Mouse (Mus musculus) midbrain, embryonic 13.5 days (tissue): ENCODE measurements around the gene Phldb2. TPM values are rescaled to one million over a fixed set of nuclear protein-coding genes. Genes with fewer than 3 reads are reported as not detected.
A peak's percentile ranks its signal among the peaks of the same experiment; 100 is the strongest.

Experiments
- ATAC-seq: fragments of 200-750 bp; cut with Nextera tagmentation; 2 replicates; pipeline ENCODE4 v1.8.0; 2017; ENCODE audit warnings: mild to moderate bottlenecking, moderate TSS enrichment, moderate library complexity
- H3K27ac ChIP-seq: fragments of 300-500 bp; sonication (generic); 2 replicates; pipeline ENCODE4 v1.5.1; 2015; ENCODE audit warnings: inconsistent platforms, mild to moderate bottlenecking, moderate library complexity
- H3K27me3 ChIP-seq: fragments of 300-500 bp; sonication (generic); 2 replicates; pipeline ENCODE4 v1.6.1; 2015; ENCODE audit warnings: mild to moderate bottlenecking, inconsistent platforms
- H3K36me3 ChIP-seq: fragments of 300-500 bp; sonication (generic); 2 replicates; pipeline ENCODE4 v1.6.1; 2015; ENCODE audit warnings: mild to moderate bottlenecking, inconsistent platforms
- H3K4me1 ChIP-seq: fragments of 300-500 bp; sonication (generic); replicated peaks from 2 replicates; pipeline ENCODE4 v1.6.1; 2015; ENCODE audit warnings: inconsistent platforms
- H3K4me2 ChIP-seq: fragments of 300-500 bp; sonication (generic); replicated peaks from 2 replicates; pipeline ENCODE4 v1.6.1; 2015; ENCODE audit warnings: moderate library complexity, mild to moderate bottlenecking, inconsistent platforms
- H3K4me3 ChIP-seq: fragments of 300-500 bp; sonication (generic); replicated peaks from 2 replicates; pipeline ENCODE4 v1.5.1; 2015; ENCODE audit warnings: mild to moderate bottlenecking, inconsistent platforms
- H3K9ac ChIP-seq: fragments of 300-500 bp; sonication (generic); replicated peaks from 2 replicates; pipeline ENCODE4 v1.6.1; 2015; ENCODE audit warnings: mild to moderate bottlenecking, inconsistent platforms
- H3K9me3 ChIP-seq: fragments of 300-500 bp; sonication (generic); 2 replicates; pipeline ENCODE4 v1.6.1; 2016; ENCODE audit warnings: mild to moderate bottlenecking, inconsistent platforms
- WGBS: fragments of 180-500 bp; shearing (Covaris S2); methylation state at CpG from one replicate; pipeline ENCODE4 v1.1.7; 2015; 5-methylcytosine and 5-hydroxymethylcytosine counted together
- polyA plus RNA-seq: library from polyadenylated mRNA; unstranded; fragments of >200 nt; fragmentation: Nextera tagmentation; extraction: Ambion mirVana; gene quantifications from 2 replicates; pipeline ENCODE4 v1.2.1, GENCODE M21; 2015

Phldb2 gene
- polyA plus RNA-seq, 1 experiment from 2014 or later, result 12.1 TPM

DNA sequence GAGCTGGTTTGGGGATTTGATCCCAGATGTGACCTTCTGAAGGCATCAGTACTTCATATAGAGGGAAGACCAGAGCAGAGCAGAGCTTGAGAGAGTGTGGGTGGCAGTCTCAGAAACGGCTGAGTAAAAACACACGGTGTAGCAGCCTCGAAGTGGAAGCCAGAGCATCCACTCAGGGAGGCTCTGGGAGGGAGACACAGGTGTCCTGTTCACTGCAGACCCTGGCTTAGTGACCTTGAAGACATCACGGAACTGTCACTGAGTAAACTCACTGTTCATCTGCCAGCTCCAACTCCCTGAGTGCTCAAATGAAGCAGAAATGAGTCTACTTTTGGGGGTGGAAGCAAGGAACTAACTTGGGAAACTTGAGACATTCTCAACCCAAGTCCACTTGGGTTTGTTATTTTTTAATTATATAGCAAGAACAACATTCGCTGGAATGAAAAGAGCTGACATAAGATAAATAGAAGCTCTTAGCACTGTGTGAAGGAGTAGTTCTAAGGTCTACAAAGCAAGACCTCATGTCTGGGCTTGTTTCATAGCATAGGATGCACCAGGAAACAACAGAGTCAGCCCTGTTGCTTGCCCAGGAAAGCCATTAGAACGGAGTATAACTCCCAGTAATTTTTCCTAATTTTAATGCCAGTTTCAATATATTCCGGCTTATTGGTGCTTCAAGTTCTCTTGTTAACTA is 187.4 kb downstream of the Phldb2 start:
- no peak overlapping the region for H3K4me3 ChIP-seq
- no peaks in the 10 kb centered on the region for H3K27me3 ChIP-seq
- H3K36me3 ChIP-seq, result peaks cover 6% of the 10 kb centered on the region
- peaks cover 10% of the 10 kb centered on the region for H3K4me1 ChIP-seq
- H3K9ac ChIP-seq, result no peak overlapping the region
- ATAC-seq, result no peak
- 95% methylated on average over 7 of the region's 7 CpGs for WGBS
- H3K4me2 ChIP-seq, result no peak overlapping the region
- H3K9me3 ChIP-seq, result no peaks in the 10 kb centered on the region
- H3K27ac ChIP-seq, result no peak overlapping the region

DNA sequence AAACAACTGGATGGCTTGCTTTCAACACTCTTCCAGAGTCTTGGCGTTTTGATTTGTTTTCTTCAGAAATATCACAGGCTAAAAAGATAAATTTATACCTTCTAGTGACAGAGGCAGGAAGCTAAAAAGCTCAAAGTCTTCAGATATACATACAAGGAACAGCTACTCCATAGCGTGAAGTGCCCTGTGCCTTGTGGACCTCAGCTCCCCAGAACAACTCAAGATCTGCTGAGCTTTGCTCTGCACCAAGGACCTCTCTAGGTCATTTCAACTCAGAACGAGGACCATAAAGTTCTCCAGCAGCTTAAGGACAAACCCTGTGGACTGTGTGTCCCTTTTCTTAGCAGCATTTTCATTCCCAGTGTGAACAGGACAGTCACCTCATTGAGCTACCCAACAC is 188.3 kb downstream of the Phldb2 start:
- no peaks in the 10 kb centered on the region for H3K27me3 ChIP-seq
- peaks cover 10% of the 10 kb centered on the region for H3K4me1 ChIP-seq
- H3K9ac ChIP-seq, result no peak overlapping the region
- no peaks in the 10 kb centered on the region for H3K36me3 ChIP-seq
- no peak for ATAC-seq
- H3K4me3 ChIP-seq, result no peak overlapping the region
- no peaks in the 10 kb centered on the region for H3K9me3 ChIP-seq
- H3K27ac ChIP-seq, result no peak overlapping the region
- WGBS, result 90% methylated on average over 3 of the region's 3 CpGs
- no peak overlapping the region for H3K4me2 ChIP-seq

DNA sequence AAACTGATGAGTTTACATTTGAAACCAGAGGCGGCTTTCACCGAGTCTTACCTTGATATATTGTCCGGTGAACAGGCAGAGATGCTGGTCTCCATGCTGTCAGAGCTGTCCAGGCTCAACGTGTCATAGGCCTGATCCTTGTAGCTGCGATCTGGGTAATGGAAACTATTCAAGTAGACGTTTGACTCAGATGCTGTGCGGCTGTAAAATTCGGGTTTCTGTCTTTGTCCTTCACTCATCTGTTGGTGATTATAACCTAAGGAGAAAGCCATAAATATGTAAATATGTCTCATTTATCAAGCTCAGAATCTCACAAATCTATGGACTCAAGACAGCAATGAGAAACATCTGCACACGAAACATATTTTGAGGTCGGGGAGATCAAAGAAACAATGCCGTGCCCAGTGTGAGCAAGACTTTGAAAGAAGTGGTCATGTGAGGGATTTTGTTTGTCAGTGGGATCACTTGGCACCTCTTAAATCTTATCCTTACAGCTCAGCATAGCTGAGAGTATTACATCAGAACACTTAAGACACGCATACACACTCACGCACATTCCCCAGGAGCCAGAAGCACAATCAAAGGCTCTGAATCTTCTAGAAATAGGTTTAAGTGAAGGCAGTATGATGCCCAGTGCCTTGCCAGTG is 190.4 kb downstream of the Phldb2 start:
- peaks cover 4% of the 10 kb centered on the region for H3K4me1 ChIP-seq
- ATAC-seq, result no peak
- no peaks in the 10 kb centered on the region for H3K36me3 ChIP-seq
- WGBS, result 88% methylated on average over 13 of the region's 13 CpGs
- H3K27ac ChIP-seq, result no peak overlapping the region
- no peaks in the 10 kb centered on the region for H3K27me3 ChIP-seq
- no peak overlapping the region for H3K4me3 ChIP-seq
- no peak overlapping the region for H3K4me2 ChIP-seq
- H3K9me3 ChIP-seq, result no peaks in the 10 kb centered on the region
- H3K9ac ChIP-seq, result no peak overlapping the region

DNA sequence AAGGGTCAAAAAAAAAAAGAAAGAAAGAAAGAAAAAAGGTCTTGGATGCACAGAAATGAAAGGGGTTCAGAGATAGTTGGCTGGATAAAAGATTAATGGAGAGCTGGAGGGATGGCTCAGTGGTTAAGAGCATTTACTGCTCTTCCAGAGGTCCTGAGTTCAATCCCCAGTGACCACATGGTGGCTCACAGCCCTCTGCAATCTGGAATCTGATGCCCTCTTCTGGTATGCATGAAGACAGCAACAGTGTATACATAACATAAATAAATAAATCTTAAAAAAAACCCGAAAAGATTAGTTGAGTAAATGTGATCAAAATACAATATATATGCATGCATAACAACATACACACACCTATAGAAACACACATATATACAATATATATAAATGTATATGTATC is 192.0 kb downstream of the Phldb2 start:
- H3K4me1 ChIP-seq, result no peaks in the 10 kb centered on the region
- no peaks in the 10 kb centered on the region for H3K27me3 ChIP-seq
- no peak for ATAC-seq
- WGBS, result 89% methylated on average over 1 of the region's 1 CpGs
- no peak overlapping the region for H3K27ac ChIP-seq
- H3K9ac ChIP-seq, result no peak overlapping the region
- H3K9me3 ChIP-seq, result no peaks in the 10 kb centered on the region
- no peak overlapping the region for H3K4me2 ChIP-seq
- no peaks in the 10 kb centered on the region for H3K36me3 ChIP-seq
- no peak overlapping the region for H3K4me3 ChIP-seq

DNA sequence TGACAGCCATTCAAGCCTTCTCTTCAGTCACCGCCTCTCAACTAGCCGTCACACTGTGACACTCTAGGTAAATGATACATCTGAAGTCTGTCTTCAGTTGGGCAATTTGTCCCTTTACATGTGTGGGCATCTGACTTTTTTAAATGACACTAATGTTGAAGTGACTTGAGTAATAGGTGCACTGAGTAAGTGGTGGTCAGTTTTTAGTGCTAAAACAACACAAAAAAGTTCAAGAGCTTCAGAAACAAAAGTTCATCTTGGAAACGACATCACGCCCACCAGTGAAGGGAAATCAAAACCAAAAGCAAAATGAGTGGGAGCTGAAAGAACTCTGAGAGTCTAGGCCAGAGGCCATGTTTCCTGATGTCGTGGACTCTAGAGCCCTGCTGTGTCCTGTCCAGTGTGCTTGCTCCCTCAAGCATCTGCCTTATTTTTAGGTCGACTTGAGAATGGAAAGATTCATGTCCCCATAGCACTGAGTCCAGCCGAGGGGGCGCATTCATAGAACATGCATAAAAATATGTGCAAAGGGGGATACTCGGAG is 194.6 kb downstream of the Phldb2 start:
- no peak overlapping the region for H3K4me2 ChIP-seq
- H3K36me3 ChIP-seq, result no peaks in the 10 kb centered on the region
- H3K27ac ChIP-seq, result no peak overlapping the region
- H3K9ac ChIP-seq, result no peak overlapping the region
- no peaks in the 10 kb centered on the region for H3K27me3 ChIP-seq
- no peaks in the 10 kb centered on the region for H3K9me3 ChIP-seq
- ATAC-seq, result no peak
- H3K4me3 ChIP-seq, result no peak overlapping the region
- 89% methylated on average over 9 of the region's 9 CpGs for WGBS
- no peaks in the 10 kb centered on the region for H3K4me1 ChIP-seq

DNA sequence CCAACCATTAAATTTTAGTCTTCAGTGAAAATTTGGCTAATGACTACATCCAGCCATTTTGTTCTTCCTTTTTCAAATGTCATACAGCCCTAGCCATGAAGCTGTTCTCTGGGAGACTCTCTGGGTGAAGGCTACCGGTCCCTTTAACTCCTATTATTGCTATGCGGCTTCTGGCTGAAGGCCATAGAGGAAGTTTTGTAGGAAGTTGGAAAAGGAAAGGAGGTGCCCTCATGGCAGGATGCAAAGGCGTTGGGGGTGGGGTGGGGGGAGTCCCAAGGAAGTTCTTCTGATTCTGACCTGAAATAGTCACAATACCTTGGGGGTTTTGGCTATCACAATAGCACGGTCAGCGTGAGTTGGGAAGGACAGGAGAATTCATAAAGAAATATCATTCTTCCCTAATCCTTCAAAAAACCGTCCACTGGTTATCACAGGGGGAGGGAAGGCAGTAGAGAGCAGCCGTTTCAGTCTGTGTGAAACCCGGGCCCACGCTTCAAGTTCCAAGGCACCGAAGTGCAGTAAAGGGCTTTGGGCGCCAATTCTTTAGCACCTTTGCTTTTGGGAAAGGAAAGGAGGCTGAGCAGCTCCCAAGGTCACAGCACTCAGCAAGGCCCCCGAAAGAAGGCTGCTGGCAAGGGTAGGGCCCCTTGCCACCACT is 195.8 kb downstream of the Phldb2 start:
- no peak overlapping the region for H3K27ac ChIP-seq
- no peaks in the 10 kb centered on the region for H3K36me3 ChIP-seq
- ATAC-seq, result 0 out of 2 replicates have a peak, but pooled peaks have one; percentile 62
- no peaks in the 10 kb centered on the region for H3K9me3 ChIP-seq
- H3K4me3 ChIP-seq, result no peak overlapping the region
- H3K9ac ChIP-seq, result no peak overlapping the region
- no peaks in the 10 kb centered on the region for H3K27me3 ChIP-seq
- H3K4me2 ChIP-seq, result no peak overlapping the region
- H3K4me1 ChIP-seq, result no peaks in the 10 kb centered on the region
- 90% methylated on average over 12 of the region's 12 CpGs for WGBS

DNA sequence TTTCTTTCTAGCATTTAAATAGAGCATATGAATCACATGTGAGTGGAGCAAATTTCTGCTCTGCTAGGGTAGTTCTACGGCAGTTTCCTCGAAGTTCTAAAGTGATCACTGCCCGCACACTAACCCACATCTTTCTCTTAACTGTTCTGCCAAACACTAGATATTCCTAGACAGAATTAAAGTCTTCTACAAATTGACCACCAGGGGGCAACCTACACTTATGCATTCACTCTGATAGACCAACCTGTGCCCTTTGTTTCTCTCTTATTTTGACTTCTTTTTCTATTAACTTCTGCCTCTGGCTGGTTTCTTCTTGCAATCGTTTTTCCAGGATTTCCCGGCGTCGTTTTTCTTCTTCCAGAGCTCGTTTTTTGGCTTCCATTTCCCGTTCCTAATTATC is 196.5 kb downstream of the Phldb2 start:
- no peak overlapping the region for H3K4me2 ChIP-seq
- no peaks in the 10 kb centered on the region for H3K4me1 ChIP-seq
- 52% methylated on average over 9 of the region's 9 CpGs for WGBS
- ATAC-seq, result peak; percentile 85
- no peaks in the 10 kb centered on the region for H3K9me3 ChIP-seq
- H3K4me3 ChIP-seq, result no peak overlapping the region
- no peak overlapping the region for H3K9ac ChIP-seq
- no peak overlapping the region for H3K27ac ChIP-seq
- H3K27me3 ChIP-seq, result no peaks in the 10 kb centered on the region
- H3K36me3 ChIP-seq, result no peaks in the 10 kb centered on the region

DNA sequence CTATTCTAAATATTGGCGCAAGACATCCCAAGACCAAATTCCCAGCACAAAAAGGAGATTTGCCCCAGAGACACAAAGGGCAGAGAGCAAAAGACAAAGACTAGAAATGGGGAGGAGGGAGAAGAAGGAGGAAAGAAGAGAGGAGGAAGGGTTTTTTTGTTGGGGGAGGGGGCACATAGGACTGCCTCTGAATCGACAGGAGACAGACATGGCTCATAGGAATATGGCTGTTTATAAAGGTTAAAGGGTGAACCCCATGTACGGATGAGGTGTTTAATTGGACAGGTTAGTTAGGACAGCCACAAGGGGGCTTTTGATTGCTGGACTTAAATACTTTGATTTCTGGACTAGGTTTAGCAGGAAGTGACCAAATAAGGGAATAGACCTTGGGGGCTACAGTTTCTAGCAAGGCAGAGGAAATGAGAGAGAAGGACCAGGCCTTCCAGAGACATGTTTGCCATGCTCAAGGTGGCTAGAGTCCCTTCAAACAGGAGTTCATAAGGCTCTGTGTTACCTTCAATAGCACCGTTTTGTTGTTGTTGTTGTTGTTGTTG is 209.7 kb downstream of the Phldb2 start:
- no peaks in the 10 kb centered on the region for H3K27me3 ChIP-seq
- H3K4me3 ChIP-seq, result peak overlapping the region; percentile 75
- H3K9me3 ChIP-seq, result no peaks in the 10 kb centered on the region
- peak; percentile 9; the same call in 1 of the 2 replicates for ATAC-seq
- H3K9ac ChIP-seq, result no peak overlapping the region; the same call in 1 of the 2 replicates
- peak overlapping the region; percentile 61 for H3K4me2 ChIP-seq
- peak overlapping the region; percentile 94 for H3K27ac ChIP-seq
- H3K36me3 ChIP-seq, result 0 out of 2 replicates have a peak, but pooled peaks cover 2% of the 10 kb centered on the region
- H3K4me1 ChIP-seq, result peaks cover 17% of the 10 kb centered on the region
- 62% methylated on average over 4 of the region's 4 CpGs for WGBS

DNA sequence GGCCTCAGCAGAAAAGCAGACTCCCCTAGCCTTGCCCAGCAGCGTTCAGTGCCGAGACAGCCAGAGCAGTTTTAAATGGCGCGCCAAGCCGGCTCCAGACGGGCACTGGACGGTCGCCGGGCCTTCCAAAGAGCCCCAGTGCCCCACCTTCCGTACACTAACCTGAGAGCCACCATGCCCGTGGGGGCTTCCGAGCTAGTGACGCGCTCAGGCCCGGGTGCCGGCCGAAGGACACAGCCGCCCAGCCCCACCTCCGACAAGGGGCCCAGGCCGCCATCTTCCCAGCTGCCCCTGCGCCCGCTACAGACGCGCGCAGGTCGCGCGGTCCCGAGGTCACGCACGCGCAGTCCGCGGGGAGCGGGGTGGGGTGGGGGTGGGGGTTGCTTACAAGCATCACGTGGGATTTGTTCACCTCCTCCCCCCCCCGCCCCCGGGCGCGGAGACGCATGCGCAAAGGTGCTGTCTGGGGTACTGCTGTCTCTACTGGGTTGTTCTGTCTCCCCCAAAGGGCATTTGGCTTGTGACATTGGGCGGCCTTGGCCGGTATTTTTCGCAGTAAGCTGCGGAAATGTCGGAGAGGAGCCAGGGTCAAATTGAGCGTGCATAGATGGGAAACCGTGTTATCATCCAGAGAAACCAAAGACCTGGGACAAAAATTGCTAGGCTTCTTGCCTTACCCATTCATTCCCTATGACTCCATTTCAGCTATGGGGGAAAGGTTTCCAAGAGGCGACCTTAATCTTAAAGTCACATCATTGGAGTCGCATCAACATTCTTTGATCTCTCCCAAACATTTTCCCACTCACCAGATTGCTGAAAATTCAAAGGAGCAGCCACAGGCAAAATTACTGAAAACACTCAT is 210.6 kb downstream of the Phldb2 start, which contains the start of gene Abhd10:
Abhd10 (minus strand) TSS at position 341 of the 862 bp plus-strand sequence.
- H3K36me3 ChIP-seq, result no peaks in the 10 kb centered on the region
- H3K27ac ChIP-seq, result peak within 1 kb of the TSS; percentile 94
- H3K9ac ChIP-seq, result peak within 1 kb of the TSS; percentile 90
- no peaks in the 10 kb centered on the region for H3K9me3 ChIP-seq
- ATAC-seq, result peak; percentile 98
- peaks cover 17% of the 10 kb centered on the region for H3K4me1 ChIP-seq
- under 1% methylated on average over 51 of the region's 51 CpGs for WGBS
- no peaks in the 10 kb centered on the region for H3K27me3 ChIP-seq
- peak within 1 kb of the TSS; percentile 75 for H3K4me3 ChIP-seq
- peak within 1 kb of the TSS; percentile 61 for H3K4me2 ChIP-seq

DNA sequence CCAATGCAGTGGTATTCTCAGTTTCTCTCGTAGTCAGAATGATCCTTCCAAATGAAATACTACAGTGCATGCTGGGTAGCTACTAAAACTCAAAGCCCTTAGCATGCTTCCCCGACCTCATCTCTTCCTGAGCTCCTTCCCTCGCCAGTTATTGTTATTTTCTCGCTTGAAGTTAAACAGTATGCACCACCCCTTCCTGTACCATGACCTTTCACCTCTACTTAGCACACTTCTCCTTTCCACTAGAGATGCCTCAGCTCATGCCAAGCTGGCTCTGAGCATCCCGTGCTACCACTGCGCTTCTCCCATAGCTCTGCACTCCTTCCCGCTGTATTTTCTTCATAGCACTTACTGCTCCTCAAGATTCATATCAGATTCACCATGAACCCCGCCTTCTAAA is 215.5 kb downstream of the Phldb2 start:
- no peaks in the 10 kb centered on the region for H3K9me3 ChIP-seq
- no peak for ATAC-seq

DNA sequence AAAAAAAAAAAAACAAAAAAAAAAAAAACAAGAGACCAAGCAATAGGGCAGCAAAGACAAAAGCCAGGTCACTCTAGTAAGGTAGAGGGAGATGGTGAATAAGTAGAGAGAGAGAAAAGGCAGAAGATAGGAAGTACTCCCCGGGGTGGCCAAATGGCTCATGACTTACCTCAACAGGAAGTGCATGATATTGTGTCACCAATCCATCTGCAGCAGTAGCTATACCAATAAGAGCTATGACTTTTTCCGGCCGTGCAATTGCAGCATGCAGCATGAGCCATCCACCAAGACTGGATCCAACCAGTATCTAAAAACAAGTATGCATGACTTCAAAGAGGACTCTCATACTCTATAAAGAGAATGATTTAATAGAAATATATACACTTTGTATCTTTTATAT is 216.7 kb downstream of the Phldb2 start:
- no peaks in the 10 kb centered on the region for H3K9me3 ChIP-seq
- H3K27ac ChIP-seq, result no peak overlapping the region
- H3K36me3 ChIP-seq, result peaks cover 45% of the 10 kb centered on the region
- ATAC-seq, result no peak
- no peak overlapping the region for H3K9ac ChIP-seq
- no peaks in the 10 kb centered on the region for H3K27me3 ChIP-seq
- peaks cover 9% of the 10 kb centered on the region for H3K4me1 ChIP-seq
- H3K4me2 ChIP-seq, result no peak overlapping the region
- WGBS, result 96% methylated on average over 3 of the region's 3 CpGs
- no peak overlapping the region for H3K4me3 ChIP-seq

More for the DNA sequence above, 215.5 kb downstream of the Phldb2 start:
- H3K27me3 ChIP-seq, result no peaks in the 10 kb centered on the region
- no peak overlapping the region for H3K4me3 ChIP-seq
- no peak overlapping the region for H3K4me2 ChIP-seq
- H3K36me3 ChIP-seq, result peaks cover 37% of the 10 kb centered on the region
- H3K9ac ChIP-seq, result no peak overlapping the region
- no peak overlapping the region for H3K27ac ChIP-seq
- H3K4me1 ChIP-seq, result peaks cover 9% of the 10 kb centered on the region
- 92% methylated on average over 8 of the region's 8 CpGs for WGBS
